Mouse (Mus musculus) cerebellum, adult (tissue): ENCODE measurements around the gene Nfia.

Experiments
- ATAC-seq: cut with Nextera tagmentation; 2 replicates; pipeline ENCODE4 v1.9.2; 2017; ENCODE audit warnings: mild to moderate bottlenecking, moderate library complexity, mixed read lengths; ENCODE audit not compliant: insufficient number of reproducible peaks, low FRiP score, low TSS enrichment

The Nfia gene

GRCm38 (mm10) chr4:97857549-97857948, 85.0 kb downstream of the Nfia start:
- no peak for ATAC-seq

- ATAC-seq: peak; percentile 56
Measured at GRCm38 (mm10) chr4:97859431-97859830, 86.9 kb downstream of the Nfia start.

GRCm38 (mm10) chr4:97860376-97860775, 87.8 kb downstream of the Nfia start:
- ATAC-seq: no peak

- ATAC-seq: no peak
Measured at GRCm38 (mm10) chr4:97860791-97861344, 88.3 kb downstream of the Nfia start.

- ATAC-seq: no peak
Measured at GRCm38 (mm10) chr4:97862379-97862778, 89.8 kb downstream of the Nfia start.

GRCm38 (mm10) chr4:97864276-97864675, 91.7 kb downstream of the Nfia start:
- no peak for ATAC-seq

GRCm38 (mm10) chr4:97865410-97865953, 92.9 kb downstream of the Nfia start:
- ATAC-seq: no peak

- ATAC-seq: no peak
Measured at GRCm38 (mm10) chr4:97866463-97866862, 93.9 kb downstream of the Nfia start.

- peak; percentile 51 for ATAC-seq
Measured at GRCm38 (mm10) chr4:97868307-97868937, 95.9 kb downstream of the Nfia start.

- ATAC-seq: peak; percentile 95
Measured at GRCm38 (mm10) chr4:97868938-97869440, 96.5 kb downstream of the Nfia start.

GRCm38 (mm10) chr4:97869451-97869850, 96.9 kb downstream of the Nfia start:
- ATAC-seq: no peak

- no peak for ATAC-seq
Measured at GRCm38 (mm10) chr4:97871770-97872439, 99.4 kb downstream of the Nfia start.

GRCm38 (mm10) chr4:97874916-97875315, 102.4 kb downstream of the Nfia start:
- ATAC-seq: no peak

GRCm38 (mm10) chr4:97875901-97876300, 103.4 kb downstream of the Nfia start:
- ATAC-seq: no peak

GRCm38 (mm10) chr4:97879696-97880095, 107.2 kb downstream of the Nfia start:
- no peak for ATAC-seq

- peak; percentile 94 for ATAC-seq
Measured at GRCm38 (mm10) chr4:97880120-97881055, 107.9 kb downstream of the Nfia start.

- no peak for ATAC-seq
Measured at GRCm38 (mm10) chr4:97885574-97885973, 113.0 kb downstream of the Nfia start.

GRCm38 (mm10) chr4:97886220-97886619, 113.7 kb downstream of the Nfia start:
- ATAC-seq: no peak

- no peak for ATAC-seq
Measured at GRCm38 (mm10) chr4:97887228-97887627, 114.7 kb downstream of the Nfia start.

GRCm38 (mm10) chr4:97891063-97891462, 118.5 kb downstream of the Nfia start:
- no peak for ATAC-seq
